ENCODE assay signal across 19 mouse cellular contexts in genomic region chr16:75826498-75826897, GRCm38 (mm10). TPM values are rescaled to one million over a fixed set of nuclear protein-coding genes. Genes with fewer than 3 reads are reported as not detected.
DNase-seq lines count a peak whose midpoint lies in the region; ATAC-seq and TF ChIP-seq lines count a peak whose summit lies in the region.
"Had no signal": no experiment of that assay in that cellular context is flagged by ENCODE, and none has a peak within 500 bp of the region (broad histone marks: within the 10 kb centered on the region; RNA-seq: fewer than 3 reads in every experiment).

No protein-coding gene starts in this region.

- no peak for TF ChIP-seq EP300 in liver, postnatal 0 days (IDR thresholded peaks at IDR 0.05; ENCODE audit: low read depth)

- TF ChIP-seq POLR2A in cerebellum, adult 2 months (IDR thresholded peaks at IDR 0.05; ENCODE audit: borderline replicate concordance, insufficient read depth, low read length), result no peak

- no peak overlapping the region for H3K4me3 ChIP-seq in liver, postnatal 0 days (ENCODE audit: low read depth, low read length)
- no peak overlapping the region for H3K4me3 ChIP-seq in ES-E14 (ENCODE audit: insufficient read depth in 1 of 2, low read depth in 1 of 2, low read length in 2 of 2, poor library complexity in 1 of 2, severe bottlenecking in 1 of 2)
- no peak overlapping the region for H3K4me3 ChIP-seq in intestine, embryonic 15.5 days (replicated peaks)
- H3K4me3 ChIP-seq in cerebellum, adult 2 months (replicated peaks; ENCODE audit: insufficient read depth, low read depth, low read length), result no peak overlapping the region
- H3K4me3 ChIP-seq in limb, embryonic 10.5 days, result no peak overlapping the region
- H3K4me3 ChIP-seq: embryonic facial prominence, embryonic 12.5 days; forebrain, embryonic 10.5 days; midbrain, embryonic 10.5 days; myocyte; stomach, embryonic 15.5 days had no signal

- H3K27me3 ChIP-seq in liver, postnatal 0 days (ENCODE audit: insufficient read depth, low read length), result no peaks in the 10 kb centered on the region
- H3K27me3 ChIP-seq in intestine, embryonic 15.5 days (replicated peaks), result no peaks in the 10 kb centered on the region
- no peaks in the 10 kb centered on the region for H3K27me3 ChIP-seq in cerebellum, adult 2 months (ENCODE audit: control insufficient read depth, insufficient read depth, low read length)
- H3K27me3 ChIP-seq in limb, embryonic 10.5 days (ENCODE audit: low read depth, poor library complexity, severe bottlenecking), result no peaks in the 10 kb centered on the region
- H3K27me3 ChIP-seq: embryonic facial prominence, embryonic 12.5 days; stomach, embryonic 15.5 days had no signal

- no peak overlapping the region for H3K9ac ChIP-seq in liver, postnatal 0 days (replicated peaks)
- H3K9ac ChIP-seq in ES-E14 (ENCODE audit: insufficient read depth, low read depth, low read length, poor library complexity, severe bottlenecking), result no peak overlapping the region
- no peak overlapping the region for H3K9ac ChIP-seq in intestine, embryonic 15.5 days
- H3K9ac ChIP-seq: embryonic facial prominence, embryonic 12.5 days; stomach, embryonic 15.5 days had no signal

- H3K36me3 ChIP-seq in liver, postnatal 0 days (replicated peaks; ENCODE audit: insufficient read depth, low read length), result no peaks in the 10 kb centered on the region
- H3K36me3 ChIP-seq in ES-E14 (ENCODE audit: control insufficient read depth, insufficient read depth, low read length, poor library complexity, severe bottlenecking), result no peaks in the 10 kb centered on the region
- H3K36me3 ChIP-seq in intestine, embryonic 15.5 days, result no peaks in the 10 kb centered on the region
- no peaks in the 10 kb centered on the region for H3K36me3 ChIP-seq in limb, embryonic 10.5 days
- H3K36me3 ChIP-seq: embryonic facial prominence, embryonic 12.5 days; forebrain, embryonic 10.5 days; midbrain, embryonic 10.5 days; stomach, embryonic 15.5 days had no signal

- H3K4me1 ChIP-seq in liver, postnatal 0 days (ENCODE audit: insufficient read depth), result no peaks in the 10 kb centered on the region
- no peaks in the 10 kb centered on the region for H3K4me1 ChIP-seq in ES-E14 (ENCODE audit: control insufficient read depth in 2 of 2, insufficient read depth in 2 of 2, low read length in 2 of 2, poor library complexity in 1 of 2)
- H3K4me1 ChIP-seq in intestine, embryonic 15.5 days (replicated peaks), result no peaks in the 10 kb centered on the region
- no peaks in the 10 kb centered on the region for H3K4me1 ChIP-seq in cerebellum, adult 2 months (ENCODE audit: control insufficient read depth, insufficient read depth, low read length)
- H3K4me1 ChIP-seq in limb, embryonic 10.5 days, result no peaks in the 10 kb centered on the region
- H3K4me1 ChIP-seq: embryonic facial prominence, embryonic 12.5 days; forebrain, embryonic 10.5 days; midbrain, embryonic 10.5 days; stomach, embryonic 15.5 days had no signal

- TF ChIP-seq CTCF in liver, postnatal 0 days (IDR thresholded peaks at IDR 0.05; ENCODE audit: low read depth), result no peak
- TF ChIP-seq CTCF in cerebellum, adult 2 months (IDR thresholded peaks at IDR 0.05; ENCODE audit: borderline replicate concordance, insufficient read depth, low read depth, low read length), result no peak

- no peak overlapping the region for H3K27ac ChIP-seq in liver, postnatal 0 days (ENCODE audit: low read depth)
- H3K27ac ChIP-seq in ES-E14 (ENCODE audit: insufficient read depth, low read depth, low read length, poor library complexity, severe bottlenecking), result no peak overlapping the region
- no peak overlapping the region for H3K27ac ChIP-seq in intestine, embryonic 15.5 days
- H3K27ac ChIP-seq in cerebellum, adult 2 months (ENCODE audit: insufficient read depth, low read length), result no peak overlapping the region
- H3K27ac ChIP-seq in limb, embryonic 10.5 days, result no peak overlapping the region
- H3K27ac ChIP-seq: embryonic facial prominence, embryonic 12.5 days; forebrain, embryonic 10.5 days; midbrain, embryonic 10.5 days; stomach, embryonic 15.5 days had no signal

- DNase-seq in liver (peak; percentile 58), ES-E14 (ENCODE audit: low read depth, low spot score) (peak; percentile 13)
- DNase-seq in liver, postnatal 0 days, result no peak
- DNase-seq in cerebellum, adult 2 months, result no peak
- DNase-seq in gastrocnemius, postnatal 4 days (ENCODE audit: low spot score in 2 of 2), result no peak
- no peak for DNase-seq in limb, embryonic 10.5 days (ENCODE audit: low spot score)
- DNase-seq: cerebellum, postnatal 10 days; heart, postnatal 14 days; kidney, postnatal 25 days; layer of hippocampus, postnatal 36 days; right cerebral cortex, postnatal 25 days had no signal

- no peak for ATAC-seq in liver, postnatal 0 days
- ATAC-seq in intestine, embryonic 15.5 days, result peak; percentile 83
- peak; percentile 57 for ATAC-seq in megakaryocyte progenitor cell, adult 5-6 weeks (replicated peaks; ENCODE audit: poor library complexity)
- ATAC-seq: lung, postnatal 0 days had no signal

- no peaks in the 10 kb centered on the region for H3K9me3 ChIP-seq in liver, postnatal 0 days (ENCODE audit: low read length)
- H3K9me3 ChIP-seq in ES-E14 (ENCODE audit: control insufficient read depth, insufficient read depth, low read depth, low read length), result no peaks in the 10 kb centered on the region
- no peaks in the 10 kb centered on the region for H3K9me3 ChIP-seq in intestine, embryonic 15.5 days
- no peaks in the 10 kb centered on the region for H3K9me3 ChIP-seq in limb, embryonic 10.5 days (replicated peaks)
- H3K9me3 ChIP-seq: embryonic facial prominence, embryonic 12.5 days; forebrain, embryonic 10.5 days; midbrain, embryonic 10.5 days; stomach, embryonic 15.5 days had no signal

- no peak overlapping the region for H3K4me2 ChIP-seq in liver, postnatal 0 days (ENCODE audit: low read depth, low read length)
- no peak overlapping the region for H3K4me2 ChIP-seq in intestine, embryonic 15.5 days (replicated peaks)
- H3K4me2 ChIP-seq: embryonic facial prominence, embryonic 12.5 days; stomach, embryonic 15.5 days had no signal

- in situ Hi-C loops in ES-E14 (cut with MboI; ENCODE audit: low sequenced_read_pairs in 2 of 2, unreplicated experiment in 2 of 2), result no loop called here

TF ChIP-seq in ES-E14, 5 proteins besides CTCF, POLR2A, EP300 and RAD21:
- TF ChIP-seq MAFK (IDR thresholded peaks at IDR 0.05; ENCODE audit: insufficient read depth, low read depth, low read length) (no peak), ZC3H11A (IDR thresholded peaks at IDR 0.05; ENCODE audit: borderline replicate concordance, low read depth, low read length) (no peak), CHD2 (IDR thresholded peaks at IDR 0.05; ENCODE audit: low read depth, low read length) (no peak), HCFC1 (IDR thresholded peaks at IDR 0.05; ENCODE audit: borderline replicate concordance, insufficient read depth, low read length) (no peak), ZNF384 (IDR thresholded peaks at IDR 0.05; ENCODE audit: low read depth, low read length) (no peak)

RNA-seq across cellular contexts. Expression of gene Hspa13, which starts 59.6 kb away (rescaled TPM):
- 5.4 and 6.4 TPM in 2 replicates for polyA plus RNA-seq in liver, postnatal 0 days (2015; fragmentation: Nextera tagmentation; extraction: Ambion mirVana)
- total RNA-seq in ES-E14 (2012; rRNA removed), result 32.8 and 35.6 TPM in 2 replicates
- polyA plus RNA-seq in intestine, embryonic 15.5 days (2015; fragmentation: Nextera tagmentation; extraction: Ambion mirVana), result 22.5 and 25.6 TPM in 2 replicates
- 41.2 and 45.2 TPM in 2 replicates for total RNA-seq in megakaryocyte progenitor cell, adult 5-6 weeks (2015)
- total RNA-seq in megakaryocyte progenitor cell, adult 5-6 weeks (2017), result 45.8 and 52.6 TPM in 2 replicates
- 14.9 and 15.4 TPM in 2 replicates for polyA plus RNA-seq in cerebellum, adult 2 months (2012; rRNA removed)
- total RNA-seq in gastrocnemius, postnatal 4 days (2021), result 10 to 100 TPM; 18.2 to 20.6 TPM
- 22.2 and 30.3 TPM in 2 replicates for polyA plus RNA-seq in limb, embryonic 10.5 days (2016; fragmentation: Nextera tagmentation; extraction: Ambion mirVana)

Comparison
In these comparisons a context has a peak if more than half of its experiments do, and no peak if none do; other contexts are left out.
1. DNase-seq: peak in liver (single experiment) and ES-E14 (single experiment); none in liver, postnatal 0 days (single experiment), cerebellum, adult 2 months (0 of 2), gastrocnemius, postnatal 4 days (0 of 2) and limb, embryonic 10.5 days (single experiment).